Mouse (Mus musculus): ENCODE measurements around the gene Tpgs1.

The Tpgs1 gene

GRCm38 (mm10) chr10:79668076-79668475 lies 1.1 kb upstream of the Tpgs1 start:
- no peak for DNase-seq (ENCODE audit: low spot score in 2 of 2)

- peak; percentile 73 for DNase-seq (ENCODE audit: low spot score in 2 of 2)
These were observed 448 bp downstream of the Tpgs1 start for GRCm38 (mm10) chr10:79669576-79670057.

- DNase-seq (ENCODE audit: low spot score in 2 of 2): no peak
These were observed 1.1 kb downstream of the Tpgs1 start for GRCm38 (mm10) chr10:79670071-79670888.

GRCm38 (mm10) chr10:79671396-79672087 lies 2.4 kb downstream of the Tpgs1 start:
- DNase-seq (ENCODE audit: low spot score in 2 of 2): no peak

GRCm38 (mm10) chr10:79672088-79672455 lies 2.9 kb downstream of the Tpgs1 start:
- DNase-seq (ENCODE audit: low spot score in 2 of 2): no peak

- DNase-seq (ENCODE audit: low spot score in 2 of 2): no peak
These were observed 3.9 kb downstream of the Tpgs1 start for GRCm38 (mm10) chr10:79673054-79673453.

GRCm38 (mm10) chr10:79675346-79676035 lies 6.3 kb downstream of the Tpgs1 start:
- DNase-seq (ENCODE audit: low spot score in 2 of 2): no peak

GRCm38 (mm10) chr10:79680606-79681495 lies 11.7 kb downstream of the Tpgs1 start:
- peak in 1 of 2 experiments; percentile 40 for DNase-seq (ENCODE audit: low spot score in 2 of 2)

GRCm38 (mm10) chr10:79681591-79682245 lies 12.5 kb downstream of the Tpgs1 start, which contains the start of gene Cdc34:
TSS of gene Cdc34 (plus strand) at chr10:79682195.
- peak; percentile 98 to 99 for DNase-seq (ENCODE audit: low spot score in 2 of 2)

- DNase-seq (ENCODE audit: low spot score in 2 of 2): peak; percentile 36 to 47
These were observed 13.4 kb downstream of the Tpgs1 start for GRCm38 (mm10) chr10:79682551-79682915.

GRCm38 (mm10) chr10:79682916-79683582 lies 13.9 kb downstream of the Tpgs1 start:
- DNase-seq (ENCODE audit: low spot score in 2 of 2): peak; percentile 64 to 74

GRCm38 (mm10) chr10:79683726-79684640 lies 14.8 kb downstream of the Tpgs1 start:
- no peak for DNase-seq (ENCODE audit: low spot score in 2 of 2)

GRCm38 (mm10) chr10:79684770-79685600 lies 15.8 kb downstream of the Tpgs1 start:
- DNase-seq (ENCODE audit: low spot score in 2 of 2): no peak

GRCm38 (mm10) chr10:79686219-79686618 lies 17.1 kb downstream of the Tpgs1 start:
- DNase-seq (ENCODE audit: low spot score in 2 of 2): no peak

GRCm38 (mm10) chr10:79686691-79687090 lies 17.5 kb downstream of the Tpgs1 start:
- no peak for DNase-seq (ENCODE audit: low spot score in 2 of 2)

GRCm38 (mm10) chr10:79687513-79687912 lies 18.3 kb downstream of the Tpgs1 start:
- DNase-seq (ENCODE audit: low spot score in 2 of 2): no peak

- DNase-seq (ENCODE audit: low spot score in 2 of 2): no peak
These were observed 19.6 kb downstream of the Tpgs1 start, which contains the start of gene Gzmm for GRCm38 (mm10) chr10:79688720-79689119. TSS of gene Gzmm (plus strand) at chr10:79689020.

GRCm38 (mm10) chr10:79689178-79689577 lies 20.0 kb downstream of the Tpgs1 start:
- DNase-seq (ENCODE audit: low spot score in 2 of 2): no peak
